Mouse (Mus musculus) kidney, embryonic 15.5 days (tissue): ENCODE measurements at regions not wholly inside any gene's neighbourhood (a gene's known extent, or its start where the extent isn't known, plus 50 kb on each side); places are given as distances from the start of the nearest gene placed in this dataset.

Source experiments
- ATAC-seq: fragments of 200-750 bp; cut with Nextera tagmentation; replicated peaks from 2 replicates; pipeline ENCODE4 v1.8.0; 2017; ENCODE audit warnings: moderate TSS enrichment; ENCODE audit not compliant: low FRiP score
- H3K27ac ChIP-seq: fragments of 300-500 bp; sonication (generic); 2 replicates; pipeline ENCODE4 v1.5.1; 2015; ENCODE audit warnings: mild to moderate bottlenecking, inconsistent platforms
- H3K27me3 ChIP-seq: fragments of 300-500 bp; sonication (generic); 2 replicates; pipeline ENCODE4 v1.6.1; 2015; ENCODE audit warnings: inconsistent platforms
- H3K36me3 ChIP-seq: fragments of 300-500 bp; sonication (generic); 2 replicates; pipeline ENCODE4 v1.6.1; 2015; ENCODE audit warnings: inconsistent platforms
- H3K4me1 ChIP-seq: fragments of 300-500 bp; sonication (generic); 2 replicates; pipeline ENCODE4 v1.6.1; 2015; ENCODE audit warnings: inconsistent platforms
- H3K4me2 ChIP-seq: fragments of 300-500 bp; sonication (generic); 2 replicates; pipeline ENCODE4 v1.6.1; 2015; ENCODE audit warnings: moderate library complexity, mild to moderate bottlenecking, inconsistent platforms
- H3K4me3 ChIP-seq: fragments of 300-500 bp; sonication (generic); replicated peaks from 2 replicates; pipeline ENCODE4 v1.5.1; 2015; ENCODE audit warnings: mild to moderate bottlenecking, inconsistent platforms
- H3K9ac ChIP-seq: fragments of 300-500 bp; sonication (generic); 2 replicates; pipeline ENCODE4 v1.6.1; 2015; ENCODE audit warnings: mild to moderate bottlenecking, inconsistent platforms
- H3K9me3 ChIP-seq: fragments of 300-500 bp; sonication (generic); replicated peaks from 2 replicates; pipeline ENCODE4 v1.6.1; 2016; ENCODE audit warnings: inconsistent platforms
- WGBS: fragments of 180-500 bp; shearing (Covaris S2); methylation state at CpG from one replicate; pipeline ENCODE4 v1.1.7; 2015; ENCODE audit warnings: mixed read lengths; 5-methylcytosine and 5-hydroxymethylcytosine counted together

GRCm38 (mm10) chr16:29822843-29823401, 241.3 kb upstream of the Hes1 start:
- Histone ChIP-seq H3K9ac (no peak overlapping the region), H3K27ac (no peak overlapping the region), H3K4me1 (peaks cover 29% of the 10 kb centered on the region), H3K36me3 (no peaks in the 10 kb centered on the region), H3K4me2 (no peak overlapping the region), H3K27me3 (peaks cover 17% of the 10 kb centered on the region), H3K4me3 (no peak overlapping the region), H3K9me3 (0 out of 2 replicates have a peak, but pooled peaks cover 2% of the 10 kb centered on the region)
- WGBS: 66% methylated on average over 8 of the region's 8 CpGs
- no peak for ATAC-seq

GRCm38 (mm10) chr16:29826927-29827326, 237.3 kb upstream of the Hes1 start:
- peaks cover 13% of the 10 kb centered on the region for H3K4me1 ChIP-seq
- H3K27me3 ChIP-seq: peaks cover 7% of the 10 kb centered on the region; the same call in 1 of the 2 replicates
- 0 out of 2 replicates have a peak, but pooled peaks cover 2% of the 10 kb centered on the region for H3K9me3 ChIP-seq
- no peak overlapping the region for H3K4me2 ChIP-seq
- H3K9ac ChIP-seq: no peak overlapping the region
- WGBS: 49% methylated on average over 5 of the region's 5 CpGs
- H3K36me3 ChIP-seq: no peaks in the 10 kb centered on the region
- no peak overlapping the region for H3K4me3 ChIP-seq
- no peak overlapping the region for H3K27ac ChIP-seq
- ATAC-seq: peak; percentile 91

- Histone ChIP-seq H3K9ac (no peak overlapping the region), H3K9me3 (0 out of 2 replicates have a peak, but pooled peaks cover 2% of the 10 kb centered on the region), H3K36me3 (no peaks in the 10 kb centered on the region), H3K27ac (no peak overlapping the region), H3K4me2 (no peak overlapping the region), H3K4me1 (peaks cover 12% of the 10 kb centered on the region), H3K4me3 (no peak overlapping the region), H3K27me3 (peaks cover 7% of the 10 kb centered on the region; the same call in 1 of the 2 replicates)
- 92% methylated on average over 1 of the region's 1 CpGs for WGBS
- ATAC-seq: no peak
Observed at GRCm38 (mm10) chr16:29827776-29828175, 236.4 kb upstream of the Hes1 start.

- H3K27me3 ChIP-seq: peaks cover 4% of the 10 kb centered on the region; the same call in 1 of the 2 replicates
- no peak overlapping the region for H3K4me2 ChIP-seq
- H3K27ac ChIP-seq: no peak overlapping the region
- H3K9me3 ChIP-seq: 0 out of 2 replicates have a peak, but pooled peaks cover 2% of the 10 kb centered on the region
- ATAC-seq: no peak
- peaks cover 12% of the 10 kb centered on the region for H3K4me1 ChIP-seq
- H3K4me3 ChIP-seq: no peak overlapping the region
- no peak overlapping the region for H3K9ac ChIP-seq
- 84% methylated on average over 9 of the region's 9 CpGs for whole genome bisulfite sequencing
- no peaks in the 10 kb centered on the region for H3K36me3 ChIP-seq
Observed at GRCm38 (mm10) chr16:29829457-29829856, 234.7 kb upstream of the Hes1 start.

GRCm38 (mm10) chr16:29830101-29830500, 234.1 kb upstream of the Hes1 start:
- no peak for ATAC-seq
- H3K4me2 ChIP-seq: no peak overlapping the region
- H3K9ac ChIP-seq: no peak overlapping the region
- peaks cover 12% of the 10 kb centered on the region for H3K4me1 ChIP-seq
- no peak overlapping the region for H3K4me3 ChIP-seq
- H3K27me3 ChIP-seq: peaks cover 4% of the 10 kb centered on the region; the same call in 1 of the 2 replicates
- H3K27ac ChIP-seq: no peak overlapping the region
- no peaks in the 10 kb centered on the region for H3K36me3 ChIP-seq
- H3K9me3 ChIP-seq: 0 out of 2 replicates have a peak, but pooled peaks cover 2% of the 10 kb centered on the region

- WGBS: 29% methylated on average over 11 of the region's 11 CpGs
- H3K9ac ChIP-seq: no peak overlapping the region
- ATAC-seq: no peak
- H3K36me3 ChIP-seq: no peaks in the 10 kb centered on the region
- no peak overlapping the region for H3K4me2 ChIP-seq
- H3K9me3 ChIP-seq: no peaks in the 10 kb centered on the region
- H3K27ac ChIP-seq: no peak overlapping the region
- peaks cover 6% of the 10 kb centered on the region; the same call in 1 of the 2 replicates for H3K27me3 ChIP-seq
- H3K4me3 ChIP-seq: no peak overlapping the region
- H3K4me1 ChIP-seq: peaks cover 9% of the 10 kb centered on the region
Observed at GRCm38 (mm10) chr16:29833298-29833697, 230.9 kb upstream of the Hes1 start.

GRCm38 (mm10) chr16:29833875-29834274, 230.3 kb upstream of the Hes1 start:
- Histone ChIP-seq H3K27me3 (peaks cover 6% of the 10 kb centered on the region; the same call in 1 of the 2 replicates), H3K36me3 (no peaks in the 10 kb centered on the region), H3K4me2 (no peak overlapping the region), H3K27ac (no peak overlapping the region), H3K4me1 (peaks cover 13% of the 10 kb centered on the region), H3K4me3 (no peak overlapping the region), H3K9me3 (no peaks in the 10 kb centered on the region), H3K9ac (no peak overlapping the region)
- WGBS: 80% methylated on average over 6 of the region's 6 CpGs
- ATAC-seq: no peak

- Histone ChIP-seq H3K27ac (no peak overlapping the region), H3K36me3 (no peaks in the 10 kb centered on the region), H3K4me3 (no peak overlapping the region), H3K27me3 (peaks cover 6% of the 10 kb centered on the region; the same call in 1 of the 2 replicates), H3K9me3 (no peaks in the 10 kb centered on the region), H3K4me1 (peaks cover 21% of the 10 kb centered on the region), H3K9ac (no peak overlapping the region), H3K4me2 (no peak overlapping the region)
- 71% methylated on average over 6 of the region's 6 CpGs for WGBS
- no peak for ATAC-seq
Observed at GRCm38 (mm10) chr16:29834669-29835068, 229.5 kb upstream of the Hes1 start.

GRCm38 (mm10) chr16:29837025-29837629, 227.1 kb upstream of the Hes1 start:
- Histone ChIP-seq H3K27me3 (peaks cover 17% of the 10 kb centered on the region; the same call in 1 of the 2 replicates), H3K27ac (no peak overlapping the region), H3K9ac (no peak overlapping the region), H3K4me2 (peak overlapping the region; percentile 53), H3K4me1 (peaks cover 24% of the 10 kb centered on the region), H3K4me3 (peak overlapping the region; percentile 19; the same call in 1 of the 2 replicates), H3K36me3 (no peaks in the 10 kb centered on the region), H3K9me3 (no peaks in the 10 kb centered on the region)
- no peak for ATAC-seq
- WGBS: 18% methylated on average over 14 of the region's 14 CpGs

GRCm38 (mm10) chr16:29837874-29838273, 226.3 kb upstream of the Hes1 start:
- H3K36me3 ChIP-seq: no peaks in the 10 kb centered on the region
- ATAC-seq: no peak
- no peak overlapping the region for H3K4me3 ChIP-seq
- no peak overlapping the region for H3K9ac ChIP-seq
- no peak overlapping the region for H3K4me2 ChIP-seq
- no peaks in the 10 kb centered on the region for H3K9me3 ChIP-seq
- peaks cover 17% of the 10 kb centered on the region; the same call in 1 of the 2 replicates for H3K27me3 ChIP-seq
- 77% methylated on average over 5 of the region's 5 CpGs for WGBS
- no peak overlapping the region for H3K27ac ChIP-seq
- H3K4me1 ChIP-seq: peaks cover 24% of the 10 kb centered on the region

GRCm38 (mm10) chr16:29838981-29839661, 225.1 kb upstream of the Hes1 start:
- H3K36me3 ChIP-seq: no peaks in the 10 kb centered on the region
- no peak overlapping the region for H3K9ac ChIP-seq
- peak overlapping the region; percentile 33 for H3K4me3 ChIP-seq
- peak; percentile 54; the same call in 1 of the 2 replicates for ATAC-seq
- peaks cover 24% of the 10 kb centered on the region for H3K4me1 ChIP-seq
- WGBS: 7% methylated on average over 28 of the region's 28 CpGs
- H3K27ac ChIP-seq: peak overlapping the region; percentile 25; the same call in 1 of the 2 replicates
- H3K9me3 ChIP-seq: no peaks in the 10 kb centered on the region
- peak overlapping the region; percentile 64 for H3K4me2 ChIP-seq
- H3K27me3 ChIP-seq: peaks cover 19% of the 10 kb centered on the region

GRCm38 (mm10) chr16:29839662-29840001, 224.6 kb upstream of the Hes1 start:
- peak overlapping the region; percentile 64 for H3K4me2 ChIP-seq
- H3K27ac ChIP-seq: peak overlapping the region; percentile 25; the same call in 1 of the 2 replicates
- H3K4me3 ChIP-seq: peak overlapping the region; percentile 33
- H3K4me1 ChIP-seq: peaks cover 25% of the 10 kb centered on the region
- no peak for ATAC-seq
- H3K9ac ChIP-seq: no peak overlapping the region
- H3K27me3 ChIP-seq: peaks cover 23% of the 10 kb centered on the region
- no peaks in the 10 kb centered on the region for H3K9me3 ChIP-seq
- H3K36me3 ChIP-seq: no peaks in the 10 kb centered on the region
- 13% methylated on average over 6 of the region's 6 CpGs for WGBS
